Mouse (Mus musculus): ENCODE measurements at regions not wholly inside any gene's neighbourhood (a gene's known extent, or its start where the extent isn't known, plus 50 kb on each side); places are given as distances from the start of the nearest gene placed in this dataset.

DNA sequence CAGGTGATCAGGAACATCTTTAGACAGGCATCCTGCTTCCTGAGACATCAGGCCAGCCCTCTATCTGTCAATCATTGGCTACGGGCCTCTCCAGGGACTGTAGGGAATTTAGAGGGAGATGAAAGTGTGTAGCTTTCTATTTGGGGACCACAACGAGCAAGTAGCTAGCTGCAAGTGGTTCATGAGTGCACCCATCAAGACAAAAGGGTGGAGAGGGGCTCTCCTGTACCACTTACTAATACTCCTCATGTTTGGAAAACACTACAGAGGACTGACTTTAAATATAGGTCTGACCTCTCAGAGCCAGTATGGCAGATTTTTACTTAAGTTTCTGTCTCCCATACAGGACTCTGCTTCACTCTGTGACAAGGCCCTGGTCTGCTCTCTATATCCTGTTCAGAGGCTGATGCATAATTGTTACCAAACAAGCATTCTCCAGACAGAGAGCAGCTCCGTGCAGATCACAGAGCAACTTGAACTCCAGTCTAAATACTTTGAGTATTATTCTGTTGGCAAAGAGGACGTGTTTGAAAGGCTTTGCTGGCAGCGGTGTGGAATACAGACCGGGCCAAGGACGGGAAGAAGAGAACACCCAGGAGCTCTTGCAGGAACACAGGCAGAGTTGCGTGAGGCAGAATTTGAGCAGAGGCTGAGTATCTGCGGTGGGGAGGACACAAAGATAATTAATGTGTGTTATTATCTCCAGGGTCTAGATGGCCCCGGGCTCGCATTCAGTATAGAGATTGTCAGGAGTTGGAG is 56.2 kb upstream of the Gm6993 start:
- Histone ChIP-seq H3K36me3 (ENCODE audit: control insufficient read depth, insufficient read depth, low read length) (no peaks in the 10 kb centered on the region), H3K27me3 (replicated peaks; ENCODE audit: control insufficient read depth, insufficient read depth, low read length) (no peaks in the 10 kb centered on the region), H3K4me1 (ENCODE audit: control insufficient read depth, insufficient read depth, low read length) (peaks cover 27% of the 10 kb centered on the region), H3K4me3 (ENCODE audit: low read depth, low read length) (no peak overlapping the region), H3K4me2 (ENCODE audit: low read depth, low read length) (0 out of 2 replicates have a peak overlapping the region, but pooled peaks have one; percentile 10), H3K9me3 (ENCODE audit: control insufficient read depth, low read length) (no peaks in the 10 kb centered on the region), H3K27ac (replicated peaks; ENCODE audit: low read depth, low read length) (peak overlapping the region; percentile 84), H3K9ac (ENCODE audit: low read depth, low read length) (no peak overlapping the region)
- ATAC-seq (ENCODE audit: low read depth) (peak; percentile 61), DNase-seq (ENCODE audit: low spot score) (peak; percentile 88)
- WGBS = 20% methylated on average over 11 of the region's 11 CpGs

DNA sequence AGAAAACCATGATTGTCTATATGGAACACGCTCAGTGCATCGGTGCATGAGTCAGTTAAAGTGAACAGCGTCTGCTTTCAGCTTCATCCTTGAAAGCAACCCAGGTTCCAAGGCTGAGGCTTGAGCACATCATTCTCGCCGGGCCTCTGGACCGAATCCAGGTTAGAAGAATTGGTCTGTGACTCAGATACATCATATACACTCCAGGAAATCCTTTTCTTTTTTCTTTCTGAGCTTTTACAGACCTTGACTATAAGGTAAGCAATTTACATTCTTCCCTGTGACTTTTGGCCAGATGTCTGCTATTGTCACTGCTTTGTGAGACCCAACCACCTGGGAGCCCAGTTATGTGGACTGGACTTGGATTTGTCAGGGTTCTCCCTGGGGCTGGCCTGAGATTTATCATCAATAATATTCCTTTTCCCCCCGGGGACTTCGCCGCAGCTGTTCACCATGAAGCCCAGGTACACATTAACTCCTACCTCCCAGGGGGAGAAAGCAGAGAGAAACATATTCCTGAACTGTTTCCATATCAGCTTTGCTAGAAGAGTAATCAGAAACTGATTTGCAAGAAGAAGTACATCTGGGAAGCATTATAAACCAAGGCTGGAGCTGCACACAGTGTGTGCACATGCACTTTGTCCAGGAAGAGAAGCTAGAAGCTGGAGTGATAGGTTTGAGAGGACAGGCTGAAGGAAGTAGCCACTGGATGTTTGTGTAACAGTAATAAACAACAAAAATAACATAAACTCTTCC is 55.2 kb upstream of the Gm6993 start:
- Histone ChIP-seq H3K9ac (ENCODE audit: low read depth, low read length) (no peak overlapping the region), H3K27ac (replicated peaks; ENCODE audit: low read depth, low read length) (peak overlapping the region; percentile 84), H3K4me3 (ENCODE audit: low read depth, low read length) (no peak overlapping the region), H3K9me3 (ENCODE audit: control insufficient read depth, low read length) (no peaks in the 10 kb centered on the region), H3K4me2 (ENCODE audit: low read depth, low read length) (no peak overlapping the region), H3K4me1 (ENCODE audit: control insufficient read depth, insufficient read depth, low read length) (peaks cover 27% of the 10 kb centered on the region), H3K27me3 (replicated peaks; ENCODE audit: control insufficient read depth, insufficient read depth, low read length) (no peaks in the 10 kb centered on the region), H3K36me3 (ENCODE audit: control insufficient read depth, insufficient read depth, low read length) (no peaks in the 10 kb centered on the region)
- ATAC-seq (ENCODE audit: low read depth) (peak; percentile 81), DNase-seq (ENCODE audit: low spot score) (peak; percentile 91)
- WGBS = 44% methylated on average over 9 of the region's 9 CpGs

DNA sequence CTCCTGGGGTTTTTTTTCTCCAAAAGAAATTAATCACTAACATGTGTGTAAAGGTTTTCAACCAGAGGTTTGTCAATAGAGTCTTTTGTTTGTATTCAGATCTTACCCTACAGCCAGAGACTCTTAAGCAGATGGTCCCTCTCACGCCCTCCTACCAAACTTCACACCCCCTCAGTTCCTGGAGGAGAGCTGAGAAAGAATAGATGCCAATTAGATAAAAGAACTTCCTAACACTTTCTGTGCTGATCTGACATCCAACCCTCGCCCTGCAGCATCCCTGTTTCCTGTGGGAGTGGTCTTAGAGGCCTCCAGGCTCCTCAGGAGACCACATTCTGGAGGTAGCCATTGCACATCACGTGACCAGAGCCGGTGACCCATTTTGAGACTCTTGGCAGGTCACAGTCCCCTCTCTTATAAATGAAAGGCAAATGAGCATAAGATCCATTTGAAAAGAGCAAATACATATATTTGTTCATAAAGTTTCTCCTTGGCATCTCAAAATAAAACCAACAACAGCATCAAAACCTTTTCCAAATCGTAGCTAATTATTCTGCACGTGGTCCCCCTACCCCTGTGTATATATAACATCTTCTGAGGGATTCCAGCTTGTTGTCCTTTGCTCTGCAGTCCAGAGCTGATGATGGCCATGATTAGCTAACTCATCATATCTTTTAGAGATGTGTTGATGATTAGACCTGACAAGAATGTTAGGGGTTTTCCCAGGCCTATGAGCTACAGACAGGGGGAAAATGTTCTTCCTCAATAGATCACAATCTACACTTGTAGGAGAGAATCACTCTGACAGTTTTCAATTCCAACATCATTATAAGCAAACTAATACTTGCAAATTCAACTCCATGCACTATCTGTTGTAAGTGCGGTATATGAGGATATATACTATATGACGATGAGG is 54.4 kb upstream of the Gm6993 start:
- H3K27ac ChIP-seq (replicated peaks; ENCODE audit: low read depth, low read length) = peak overlapping the region; percentile 84
- H3K4me3 ChIP-seq (ENCODE audit: low read depth, low read length) = no peak overlapping the region
- no peak overlapping the region for H3K9ac ChIP-seq (ENCODE audit: low read depth, low read length)
- DNase-seq (ENCODE audit: low spot score) (no peak), ATAC-seq (ENCODE audit: low read depth) (no peak)
- H3K4me1 ChIP-seq (ENCODE audit: control insufficient read depth, insufficient read depth, low read length) = peaks cover 27% of the 10 kb centered on the region
- H3K4me2 ChIP-seq (ENCODE audit: low read depth, low read length) = no peak overlapping the region
- H3K9me3 ChIP-seq (ENCODE audit: control insufficient read depth, low read length) = no peaks in the 10 kb centered on the region
- no peaks in the 10 kb centered on the region for H3K36me3 ChIP-seq (ENCODE audit: control insufficient read depth, insufficient read depth, low read length)
- 56% methylated on average over 8 of the region's 8 CpGs for WGBS
- H3K27me3 ChIP-seq (replicated peaks; ENCODE audit: control insufficient read depth, insufficient read depth, low read length) = no peaks in the 10 kb centered on the region

DNA sequence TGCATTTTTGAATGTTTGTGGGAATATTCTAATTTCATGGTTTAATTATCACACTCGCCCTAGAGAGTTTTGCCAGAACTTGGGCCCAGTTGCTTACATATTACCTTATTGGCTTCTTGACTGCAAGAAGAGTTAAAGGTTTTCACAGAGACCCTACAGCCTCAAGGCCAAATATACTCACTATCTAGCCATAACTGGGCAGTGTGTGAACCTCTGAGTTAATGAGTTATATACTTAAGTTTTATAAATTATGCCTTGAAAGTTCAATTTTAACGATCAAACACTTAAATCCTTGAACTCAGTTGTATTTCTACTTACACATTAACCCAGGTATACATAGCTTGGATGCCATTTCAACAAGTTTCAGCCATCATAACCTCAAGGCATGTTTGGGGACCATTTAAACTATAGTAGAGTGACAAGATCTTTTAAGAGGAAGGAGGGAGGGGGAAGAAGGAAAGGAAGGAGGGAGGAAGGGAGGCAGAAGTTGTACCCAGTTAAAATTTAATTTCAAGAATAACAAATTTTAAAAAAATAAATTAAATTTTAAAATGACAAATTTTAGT is 52.5 kb upstream of the Gm6993 start:
- DNase-seq (ENCODE audit: low spot score) = no peak
- H3K27me3 ChIP-seq (replicated peaks; ENCODE audit: control insufficient read depth, insufficient read depth, low read length) = no peaks in the 10 kb centered on the region
- no peaks in the 10 kb centered on the region for H3K9me3 ChIP-seq (ENCODE audit: control insufficient read depth, low read length)
- H3K36me3 ChIP-seq (ENCODE audit: control insufficient read depth, insufficient read depth, low read length) = no peaks in the 10 kb centered on the region
- no peak overlapping the region for H3K9ac ChIP-seq (ENCODE audit: low read depth, low read length)
- 80% methylated on average over 2 of the region's 2 CpGs for WGBS
- no peak overlapping the region for H3K27ac ChIP-seq (replicated peaks; ENCODE audit: low read depth, low read length)
- H3K4me2 ChIP-seq (ENCODE audit: low read depth, low read length) = no peak overlapping the region
- no peak overlapping the region for H3K4me3 ChIP-seq (ENCODE audit: low read depth, low read length)
- peaks cover 27% of the 10 kb centered on the region for H3K4me1 ChIP-seq (ENCODE audit: control insufficient read depth, insufficient read depth, low read length)
- ATAC-seq (ENCODE audit: low read depth) = no peak

DNA sequence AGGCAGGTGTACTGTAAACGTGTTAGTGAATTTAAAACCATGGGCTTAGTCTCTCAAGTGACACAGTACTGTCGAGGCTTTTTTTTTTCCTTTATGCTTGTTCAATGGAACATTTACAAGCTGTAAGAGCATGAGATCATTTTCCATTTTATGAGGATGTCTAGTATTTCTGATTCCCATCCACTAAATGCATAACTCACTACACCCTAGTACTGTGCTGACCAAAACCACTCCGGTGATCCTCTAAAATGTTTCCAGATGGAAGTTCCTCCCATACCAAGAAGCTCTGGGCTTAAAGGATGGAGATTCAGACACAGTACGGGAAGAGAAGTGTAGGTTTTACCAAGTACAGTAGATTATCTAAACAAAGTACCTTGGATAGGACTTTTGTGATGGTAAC is 50.3 kb upstream of the Gm6993 start:
- Histone ChIP-seq H3K4me2 (ENCODE audit: low read depth, low read length) (no peak overlapping the region), H3K27ac (replicated peaks; ENCODE audit: low read depth, low read length) (peak overlapping the region; percentile 50; the same call in 1 of the 2 replicates), H3K27me3 (replicated peaks; ENCODE audit: control insufficient read depth, insufficient read depth, low read length) (no peaks in the 10 kb centered on the region), H3K4me1 (ENCODE audit: control insufficient read depth, insufficient read depth, low read length) (peaks cover 12% of the 10 kb centered on the region), H3K9ac (ENCODE audit: low read depth, low read length) (no peak overlapping the region), H3K36me3 (ENCODE audit: control insufficient read depth, insufficient read depth, low read length) (no peaks in the 10 kb centered on the region), H3K4me3 (ENCODE audit: low read depth, low read length) (no peak overlapping the region), H3K9me3 (ENCODE audit: control insufficient read depth, low read length) (no peaks in the 10 kb centered on the region)
- ATAC-seq (ENCODE audit: low read depth) (no peak; the same call in 1 of the 2 replicates), DNase-seq (ENCODE audit: low spot score) (no peak)
- WGBS = 51% methylated on average over 4 of the region's 4 CpGs
